Mouse (Mus musculus): ENCODE measurements around the gene Khdc1b. TPM values are rescaled to one million over a fixed set of nuclear protein-coding genes. Genes with fewer than 3 reads are reported as not detected.
"Not testable (repeated sequence)": the region's sequence is repeated elsewhere in the genome, so short reads cannot be mapped to it uniquely, and the experiment has no call there.

Khdc1b gene
- polyA plus RNA-seq (2016; fragmentation: Nextera tagmentation; extraction: Ambion mirVana): not detected in 2 replicates

DNA sequence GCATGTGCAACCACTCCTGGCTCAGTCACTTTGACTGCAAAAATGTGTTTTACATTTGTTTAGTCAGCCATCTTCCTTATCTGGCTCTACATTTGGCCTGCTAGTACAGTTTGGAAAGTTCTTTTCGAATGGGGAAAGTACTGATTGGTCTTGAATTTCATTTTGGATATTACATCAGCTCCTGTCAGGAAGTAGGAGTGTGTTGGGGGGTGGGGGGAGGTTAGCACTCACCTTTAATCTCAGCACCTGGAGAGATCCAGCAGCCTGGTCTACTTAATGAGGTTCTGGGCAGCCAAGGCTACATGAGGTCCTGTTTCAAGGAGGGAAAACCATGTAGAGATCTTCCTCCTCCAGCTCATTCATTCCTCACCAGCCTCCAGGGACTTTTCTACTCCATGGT is at the start of gene Khdc1b:
Gene Khdc1b (plus strand): TSS at position 301 of the 400 bp plus-strand sequence.
- 95% methylated on average over 1 of the region's 1 CpGs for WGBS
- no peak for DNase-seq (ENCODE audit: low spot score)
- H3K4me1 ChIP-seq: no peaks in the 10 kb centered on the region

DNA sequence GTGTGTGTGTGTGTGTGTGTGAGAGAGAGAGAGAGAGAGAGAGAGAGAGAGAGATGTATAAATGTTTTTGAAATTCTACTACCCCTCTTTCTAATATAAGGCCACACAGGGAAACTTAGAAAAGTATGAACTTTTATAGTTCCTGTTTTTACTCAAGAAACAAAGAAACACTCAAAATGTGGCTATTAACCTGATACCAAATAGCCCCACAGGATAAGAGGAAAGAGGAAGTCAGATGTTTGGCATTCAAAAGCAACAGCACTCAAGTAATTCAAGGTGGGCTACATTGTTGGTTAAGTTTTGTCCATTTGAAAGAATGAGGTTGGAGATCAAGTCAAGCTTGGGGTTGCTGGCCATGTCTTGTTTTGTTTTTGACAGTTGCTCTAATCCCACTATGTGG is 47.5 kb upstream of the Khdc1b start:
- Histone ChIP-seq H3K27ac (replicated peaks) (no peak overlapping the region), H3K9me3 (replicated peaks) (peaks cover 3% of the 10 kb centered on the region; the same call in 1 of the 2 replicates), H3K36me3 (no peaks in the 10 kb centered on the region), H3K4me3 (no peak overlapping the region), H3K4me1 (no peaks in the 10 kb centered on the region), H3K27me3 (ENCODE audit: low read depth, poor library complexity, severe bottlenecking) (no peaks in the 10 kb centered on the region)
- no peak for DNase-seq (ENCODE audit: low spot score)

More for the DNA sequence above, at the start of gene Khdc1b:
- H3K27ac ChIP-seq (replicated peaks): no peak within 1 kb of the TSS
- H3K36me3 ChIP-seq: no peaks in the 10 kb centered on the region
- no peaks in the 10 kb centered on the region for H3K27me3 ChIP-seq (ENCODE audit: low read depth, poor library complexity, severe bottlenecking)
- H3K4me3 ChIP-seq: no peak within 1 kb of the TSS
- peaks cover 5% of the 10 kb centered on the region; the same call in 1 of the 2 replicates for H3K9me3 ChIP-seq (replicated peaks)

DNA sequence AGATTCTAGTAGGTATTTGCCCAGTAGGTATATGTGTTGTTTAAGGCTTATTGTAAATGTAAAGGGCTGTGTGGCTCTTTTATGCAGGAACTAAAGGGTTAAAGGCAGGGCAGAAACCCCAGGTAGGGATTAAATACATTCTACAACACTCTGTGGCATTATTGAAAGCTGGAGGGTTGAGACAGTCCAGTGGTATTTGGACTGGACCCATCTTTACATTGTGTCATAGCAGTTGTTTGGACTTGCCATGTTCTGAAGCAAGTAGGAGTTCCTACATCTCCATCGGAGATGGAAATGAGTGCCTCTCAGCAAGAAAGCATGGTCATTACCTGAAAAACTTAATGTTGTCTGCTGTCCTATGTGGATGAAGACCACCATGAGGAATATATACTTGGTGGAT is 42.6 kb upstream of the Khdc1b start:
- 98% methylated on average over 1 of the region's 1 CpGs for WGBS

GRCm38 (mm10) chr1:21344253-21344652 is 39.1 kb upstream of the Khdc1b start:
- 54% methylated on average over 4 of the region's 4 CpGs for WGBS
- Histone ChIP-seq H3K4me3 (no peak overlapping the region), H3K27me3 (ENCODE audit: low read depth, poor library complexity, severe bottlenecking) (no peaks in the 10 kb centered on the region), H3K9me3 (replicated peaks) (no peaks in the 10 kb centered on the region), H3K27ac (replicated peaks) (no peak overlapping the region), H3K4me1 (no peaks in the 10 kb centered on the region), H3K36me3 (no peaks in the 10 kb centered on the region)
- peak; percentile 16 for DNase-seq (ENCODE audit: low spot score)

More for the DNA sequence above, 42.6 kb upstream of the Khdc1b start:
- Histone ChIP-seq H3K36me3 (no peaks in the 10 kb centered on the region), H3K27me3 (ENCODE audit: low read depth, poor library complexity, severe bottlenecking) (no peaks in the 10 kb centered on the region), H3K9me3 (replicated peaks) (peaks cover 3% of the 10 kb centered on the region; the same call in 1 of the 2 replicates), H3K4me1 (no peaks in the 10 kb centered on the region), H3K27ac (replicated peaks) (no peak overlapping the region), H3K4me3 (no peak overlapping the region)
- no peak for DNase-seq (ENCODE audit: low spot score)

GRCm38 (mm10) chr1:21344752-21345151 is 38.6 kb upstream of the Khdc1b start:
- 96% methylated on average over 7 of the region's 7 CpGs for WGBS

DNA sequence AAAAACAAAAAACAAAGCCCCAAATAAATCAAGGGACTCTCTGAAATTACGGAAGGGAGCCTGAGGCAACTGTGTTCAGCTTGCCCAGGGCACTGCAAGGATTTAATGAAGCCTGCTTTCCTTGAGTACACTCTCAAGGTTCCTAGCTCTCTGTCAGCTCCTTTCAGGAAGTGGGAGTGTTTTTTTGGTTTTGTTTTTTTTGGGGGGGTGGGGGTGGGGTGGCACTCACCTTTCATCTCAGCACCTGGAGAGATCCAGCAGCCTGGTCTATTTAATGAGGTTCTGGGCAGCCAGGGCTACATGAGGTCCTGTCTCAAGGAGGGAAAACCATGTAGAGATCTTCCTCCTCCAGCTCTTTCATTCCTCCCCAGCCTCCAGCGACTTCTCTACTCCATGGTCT is 34.0 kb upstream of the Khdc1b start, which contains the start of gene Khdc1a:
Gene Khdc1a (plus strand): TSS at position 301 of the 400 bp plus-strand sequence.
- 69% methylated on average over 2 of the region's 2 CpGs for WGBS

More at GRCm38 (mm10) chr1:21344752-21345151, 38.6 kb upstream of the Khdc1b start:
- H3K27me3 ChIP-seq (ENCODE audit: low read depth, poor library complexity, severe bottlenecking); H3K27ac ChIP-seq (replicated peaks); H3K36me3 ChIP-seq; H3K4me1 ChIP-seq; H3K4me3 ChIP-seq; H3K9me3 ChIP-seq (replicated peaks); DNase-seq (ENCODE audit: low spot score): not testable (repeated sequence)

DNA sequence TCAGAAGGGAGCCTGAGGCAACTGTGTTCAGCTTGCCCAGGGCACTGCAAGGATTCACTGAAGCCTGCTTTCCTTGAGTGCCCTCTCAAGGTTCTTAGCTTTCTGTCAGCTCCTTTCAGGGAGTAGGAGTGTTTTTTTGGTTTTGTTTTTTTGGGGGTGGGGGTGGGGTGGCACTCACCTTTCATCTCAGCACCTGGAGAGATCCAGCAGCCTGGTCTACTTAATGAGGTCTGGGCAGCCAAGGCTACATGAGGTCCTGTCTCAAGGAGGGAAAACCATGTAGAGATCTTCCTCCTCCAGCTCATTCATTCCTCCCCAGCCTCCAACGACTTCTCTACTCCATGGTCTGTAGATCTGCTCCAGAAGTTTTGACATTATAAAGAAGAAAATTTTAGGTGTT is 15.3 kb upstream of the Khdc1b start, which contains the start of gene Khdc1c:
Gene Khdc1c (plus strand): TSS at position 301 of the 400 bp plus-strand sequence.
- not testable (repeated sequence) for H3K4me3 ChIP-seq; DNase-seq (ENCODE audit: low spot score); H3K9me3 ChIP-seq (replicated peaks); H3K27ac ChIP-seq (replicated peaks); H3K36me3 ChIP-seq; H3K27me3 ChIP-seq (ENCODE audit: low read depth, poor library complexity, severe bottlenecking); H3K4me1 ChIP-seq
- 56% methylated on average over 1 of the region's 1 CpGs for WGBS

More for the DNA sequence above, 34.0 kb upstream of the Khdc1b start, which contains the start of gene Khdc1a:
- H3K27me3 ChIP-seq (ENCODE audit: low read depth, poor library complexity, severe bottlenecking): no peaks in the 10 kb centered on the region
- no peaks in the 10 kb centered on the region for H3K9me3 ChIP-seq (replicated peaks)
- H3K27ac ChIP-seq (replicated peaks): no peak within 1 kb of the TSS
- no peak within 1 kb of the TSS for H3K4me3 ChIP-seq
- no peaks in the 10 kb centered on the region for H3K4me1 ChIP-seq
- DNase-seq (ENCODE audit: low spot score): no peak
- H3K36me3 ChIP-seq: no peaks in the 10 kb centered on the region

DNA sequence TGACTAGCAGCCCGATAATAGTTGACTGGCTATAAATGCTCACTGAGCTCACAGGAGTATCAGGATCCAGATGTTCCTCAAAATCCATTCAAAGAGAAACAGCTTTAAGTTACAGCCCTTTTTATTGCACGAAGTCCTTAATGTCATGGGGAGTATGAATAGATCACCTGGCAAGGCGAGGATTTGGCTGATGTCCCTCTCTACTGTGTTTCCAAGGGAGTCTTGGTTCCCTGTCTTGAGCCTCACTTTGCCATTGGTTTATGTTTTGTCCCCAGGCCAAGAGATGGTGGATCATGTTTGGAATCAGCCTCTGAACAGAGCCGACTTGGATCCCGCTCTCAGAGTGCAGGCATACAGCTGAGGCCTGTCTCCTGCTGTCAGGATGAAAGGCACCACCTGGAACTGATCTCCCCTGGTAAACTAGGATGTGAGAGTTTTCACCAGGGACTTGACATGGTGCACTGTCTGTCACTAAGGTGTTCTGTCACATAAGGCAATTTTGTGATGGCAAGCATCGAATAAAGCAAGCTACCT is 7.8 kb downstream of the Khdc1b start:
- DNase-seq (ENCODE audit: low spot score): no peak
- Histone ChIP-seq H3K4me3 (no peak overlapping the region), H3K27ac (replicated peaks) (no peak overlapping the region)

DNA sequence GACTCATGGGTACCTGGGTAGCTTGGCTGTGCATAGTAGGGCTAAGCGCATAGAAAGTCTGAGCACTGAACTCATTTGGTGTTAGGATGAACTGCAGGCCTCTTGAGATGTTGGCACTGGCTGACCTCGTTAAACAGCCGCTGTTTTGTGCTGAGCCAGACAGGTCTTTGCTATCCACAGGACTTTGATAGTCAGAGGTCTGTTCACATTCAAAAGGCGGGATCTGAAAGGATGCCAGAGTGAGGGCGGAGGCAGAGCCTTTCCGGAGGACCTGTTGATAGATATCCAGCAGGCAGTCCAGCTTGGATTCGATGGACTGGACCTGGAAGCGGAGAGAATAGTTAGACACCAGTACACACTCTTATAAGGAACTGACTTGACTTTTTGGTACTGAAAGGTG is 19.4 kb downstream of the Khdc1b start:
- no peaks in the 10 kb centered on the region for H3K4me1 ChIP-seq
- no peak overlapping the region for H3K27ac ChIP-seq (replicated peaks)
- no peaks in the 10 kb centered on the region for H3K27me3 ChIP-seq (ENCODE audit: low read depth, poor library complexity, severe bottlenecking)
- no peaks in the 10 kb centered on the region for H3K9me3 ChIP-seq (replicated peaks)
- no peak for DNase-seq (ENCODE audit: low spot score)
- no peaks in the 10 kb centered on the region for H3K36me3 ChIP-seq
- H3K4me3 ChIP-seq: no peak overlapping the region
- WGBS: 92% methylated on average over 8 of the region's 8 CpGs

More for the DNA sequence above, 7.8 kb downstream of the Khdc1b start:
- H3K4me1 ChIP-seq: no peaks in the 10 kb centered on the region
- H3K36me3 ChIP-seq: no peaks in the 10 kb centered on the region
- H3K9me3 ChIP-seq (replicated peaks): no peaks in the 10 kb centered on the region
- no peaks in the 10 kb centered on the region for H3K27me3 ChIP-seq (ENCODE audit: low read depth, poor library complexity, severe bottlenecking)
- 84% methylated on average over 6 of the region's 6 CpGs for whole genome bisulfite sequencing

DNA sequence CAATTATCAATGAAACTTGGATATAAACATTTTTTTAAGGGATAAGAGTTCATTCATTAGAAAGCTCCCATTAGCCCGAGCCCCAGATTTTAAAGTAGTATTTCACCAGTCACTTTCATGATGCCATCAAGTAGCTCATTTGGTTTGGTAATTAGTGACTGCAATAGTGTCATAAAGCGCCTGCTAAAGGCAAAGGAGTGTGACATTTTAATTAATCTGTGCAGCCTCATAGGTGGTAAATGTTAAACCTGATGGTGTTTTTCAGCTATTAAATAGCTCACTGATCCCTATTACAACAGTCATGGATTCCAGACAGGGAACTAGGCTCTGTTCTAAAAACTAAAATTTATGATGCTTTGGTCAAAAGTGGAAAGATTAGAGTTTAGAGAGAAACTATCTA is 23.9 kb downstream of the Khdc1b start:
- H3K4me3 ChIP-seq: no peak overlapping the region
- no peak for DNase-seq (ENCODE audit: low spot score)
- 76% methylated on average over 2 of the region's 2 CpGs for WGBS

GRCm38 (mm10) chr1:21411331-21412196 is 28.2 kb downstream of the Khdc1b start:
- 63% methylated on average over 18 of the region's 18 CpGs for WGBS
- Histone ChIP-seq H3K27ac (replicated peaks) (no peak overlapping the region), H3K9me3 (replicated peaks) (no peaks in the 10 kb centered on the region), H3K36me3 (no peaks in the 10 kb centered on the region), H3K27me3 (ENCODE audit: low read depth, poor library complexity, severe bottlenecking) (no peaks in the 10 kb centered on the region), H3K4me3 (no peak overlapping the region), H3K4me1 (peaks cover 5% of the 10 kb centered on the region; the same call in 1 of the 2 replicates)
- DNase-seq (ENCODE audit: low spot score): peak; percentile 20

More for the DNA sequence above, 23.9 kb downstream of the Khdc1b start:
- Histone ChIP-seq H3K36me3 (no peaks in the 10 kb centered on the region), H3K9me3 (replicated peaks) (no peaks in the 10 kb centered on the region), H3K27ac (replicated peaks) (no peak overlapping the region), H3K4me1 (peaks cover 5% of the 10 kb centered on the region; the same call in 1 of the 2 replicates), H3K27me3 (ENCODE audit: low read depth, poor library complexity, severe bottlenecking) (no peaks in the 10 kb centered on the region)

- no peaks in the 10 kb centered on the region for H3K36me3 ChIP-seq
- H3K9me3 ChIP-seq (replicated peaks): no peaks in the 10 kb centered on the region
- H3K27ac ChIP-seq (replicated peaks): no peak overlapping the region
- no peak for DNase-seq (ENCODE audit: low spot score)
- peaks cover 5% of the 10 kb centered on the region; the same call in 1 of the 2 replicates for H3K4me1 ChIP-seq
- 89% methylated on average over 2 of the region's 2 CpGs for WGBS
- no peaks in the 10 kb centered on the region for H3K27me3 ChIP-seq (ENCODE audit: low read depth, poor library complexity, severe bottlenecking)
- no peak overlapping the region for H3K4me3 ChIP-seq
These were observed 28.8 kb downstream of the Khdc1b start for GRCm38 (mm10) chr1:21412197-21412555.

- Histone ChIP-seq H3K27me3 (ENCODE audit: low read depth, poor library complexity, severe bottlenecking) (no peaks in the 10 kb centered on the region), H3K27ac (replicated peaks) (no peak overlapping the region), H3K36me3 (no peaks in the 10 kb centered on the region), H3K4me1 (no peaks in the 10 kb centered on the region), H3K4me3 (no peak overlapping the region), H3K9me3 (replicated peaks) (no peaks in the 10 kb centered on the region)
- DNase-seq (ENCODE audit: low spot score): no peak
These were observed 36.0 kb downstream of the Khdc1b start for GRCm38 (mm10) chr1:21419370-21419769.

All from midbrain, embryonic 10.5 days (tissue).